Mouse (Mus musculus): Measurements from ENCODE around the gene Chchd6.

GRCm38 (mm10) chr6:89413481-89413884 lies 182.0 kb downstream of the Chchd6 start:
- TF ChIP-seq GATA1 (IDR thresholded peaks at IDR 0.05; ENCODE audit: borderline replicate concordance, low read length) (no peak), FLI1 (IDR thresholded peaks at IDR 0.05; ENCODE audit: low read length) (no peak)

All from megakaryocyte, embryonic 14.5 days (primary cell).